8 mouse cellular contexts compared by ENCODE assay signal in the genomic region with DNA sequence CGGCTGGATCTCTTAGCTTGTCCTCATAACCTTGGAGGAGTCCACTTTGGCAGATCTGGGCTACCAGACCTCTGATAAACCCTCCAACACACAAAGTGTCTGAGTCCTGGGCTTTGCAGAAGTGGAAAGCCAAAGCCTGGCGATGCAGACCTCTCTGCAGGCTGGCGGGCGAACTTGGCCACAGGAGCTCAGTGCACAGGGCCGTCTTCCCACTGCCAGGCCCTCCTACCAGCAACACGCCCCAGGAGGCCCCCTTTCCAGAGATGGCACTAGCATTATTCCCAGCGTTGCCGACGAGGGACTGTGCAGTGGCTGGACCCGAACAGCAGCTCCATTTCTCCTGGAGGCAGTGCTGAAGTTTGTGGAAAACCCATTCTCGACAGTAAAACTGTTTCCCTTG. TPM values are rescaled to one million over a fixed set of nuclear protein-coding genes. Genes with fewer than 3 reads are reported as not detected.
A peak's percentile ranks its signal among the peaks of the same experiment; 100 is the strongest.
DNase-seq lines count a peak whose midpoint lies in the region; ATAC-seq and TF ChIP-seq lines count a peak whose summit lies in the region.

No protein-coding gene starts in this region.

- dilution Hi-C loops in CH12.LX (cut with MboI; ENCODE audit: extremely low pct_ligation_motif_present, extremely low pct_unique_long_range_greater_than_20kb, low sequenced_read_pairs) = no loop called here

- H3K36me3 ChIP-seq in CH12.LX (replicated peaks in 1 of 2; ENCODE audit: control insufficient read depth in 1 of 2, insufficient read depth in 1 of 2, low read length in 1 of 2) = peaks cover 8 to 39% of the 10 kb centered on the region in 2 experiments
- H3K36me3 ChIP-seq in embryonic facial prominence, embryonic 14.5 days (ENCODE audit: control insufficient read depth, insufficient read depth, low read length) = peaks cover 38% of the 10 kb centered on the region
- peaks cover 14% of the 10 kb centered on the region for H3K36me3 ChIP-seq in hindbrain, embryonic 13.5 days
- H3K36me3 ChIP-seq in midbrain, embryonic 11.5 days (ENCODE audit: control insufficient read depth, insufficient read depth, low read length) = peaks cover 2% of the 10 kb centered on the region; the same call in 1 of the 2 replicates

- peaks cover 11 to 43% of the 10 kb centered on the region in 2 experiments; a peak in 3 of 4 replicates for H3K4me1 ChIP-seq in CH12.LX (ENCODE audit: control insufficient read depth in 1 of 2, insufficient read depth in 2 of 2)
- peaks cover 25% of the 10 kb centered on the region for H3K4me1 ChIP-seq in embryonic facial prominence, embryonic 14.5 days (ENCODE audit: control insufficient read depth, insufficient read depth, low read length)
- H3K4me1 ChIP-seq in hindbrain, embryonic 13.5 days (replicated peaks) = peaks cover 52% of the 10 kb centered on the region
- H3K4me1 ChIP-seq in midbrain, embryonic 11.5 days (ENCODE audit: control insufficient read depth, insufficient read depth, low read length) = peaks cover 38% of the 10 kb centered on the region

- peak; percentile 93 for DNase-seq in heart, adult 11 months
- DNase-seq in heart, postnatal 25 days (ENCODE audit: low spot score) = no peak
- DNase-seq in CH12.LX (ENCODE audit: extremely low read depth) = no peak
- DNase-seq in embryonic facial prominence, embryonic 14.5 days (ENCODE audit: low spot score) = no peak
- peak; percentile 86 for DNase-seq in midbrain, embryonic 11.5 days (ENCODE audit: low spot score, missing footprints)
- no peak for DNase-seq in yolk sac, embryonic 10.5 days (ENCODE audit: low spot score)
- DNase-seq in spleen, postnatal 14 days (ENCODE audit: low spot score in 2 of 2) = no peak

- TF ChIP-seq POLR2A in CH12.LX (IDR thresholded peaks at IDR 0.05; ENCODE audit: low read depth, low read length) = no peak

- H3K4me3 ChIP-seq in CH12.LX (replicated peaks in 1 of 3; ENCODE audit: low read depth in 2 of 3, low read length in 2 of 3, poor library complexity in 1 of 3) = peak overlapping the region in 1 of 3 experiments; percentile 81
- peak overlapping the region; percentile 90 for H3K4me3 ChIP-seq in embryonic facial prominence, embryonic 14.5 days (ENCODE audit: low read depth, low read length)
- H3K4me3 ChIP-seq in hindbrain, embryonic 13.5 days = peak overlapping the region; percentile 94
- H3K4me3 ChIP-seq in midbrain, embryonic 11.5 days (ENCODE audit: low read depth, low read length) = peak overlapping the region; percentile 89

- WGBS in embryonic facial prominence, embryonic 14.5 days = 25% methylated on average over 11 of the region's 11 CpGs
- 13% methylated on average over 11 of the region's 11 CpGs for WGBS in hindbrain, embryonic 13.5 days
- 46% methylated on average over 11 of the region's 11 CpGs for WGBS in midbrain, embryonic 11.5 days

- no peak for TF ChIP-seq RAD21 in CH12.LX (IDR thresholded peaks at IDR 0.05; ENCODE audit: low read depth, low read length)

- no peak overlapping the region for H3K27ac ChIP-seq in CH12.LX (ENCODE audit: insufficient read depth, low read depth)
- no peak overlapping the region for H3K27ac ChIP-seq in embryonic facial prominence, embryonic 14.5 days (replicated peaks; ENCODE audit: low read depth, low read length)
- H3K27ac ChIP-seq in hindbrain, embryonic 13.5 days = peak overlapping the region; percentile 65
- H3K27ac ChIP-seq in midbrain, embryonic 11.5 days (ENCODE audit: low read depth, low read length) = no peak overlapping the region

- peaks cover 3% of the 10 kb centered on the region for H3K9me3 ChIP-seq in CH12.LX (replicated peaks; ENCODE audit: low read length)
- peaks cover 3% of the 10 kb centered on the region; the same call in 1 of the 2 replicates for H3K9me3 ChIP-seq in embryonic facial prominence, embryonic 14.5 days (ENCODE audit: control insufficient read depth, low read length)
- no peaks in the 10 kb centered on the region for H3K9me3 ChIP-seq in hindbrain, embryonic 13.5 days
- H3K9me3 ChIP-seq in midbrain, embryonic 11.5 days (ENCODE audit: control insufficient read depth, low read length) = no peaks in the 10 kb centered on the region

- peak overlapping the region; percentile 52 for H3K4me2 ChIP-seq in CH12.LX (ENCODE audit: insufficient read depth, low read depth, poor library complexity, severe bottlenecking)
- H3K4me2 ChIP-seq in embryonic facial prominence, embryonic 14.5 days (ENCODE audit: low read depth, low read length) = peak overlapping the region; percentile 73
- H3K4me2 ChIP-seq in hindbrain, embryonic 13.5 days = peak overlapping the region; percentile 97
- H3K4me2 ChIP-seq in midbrain, embryonic 11.5 days = peak overlapping the region; percentile 47

- peaks cover 2% of the 10 kb centered on the region for H3K27me3 ChIP-seq in CH12.LX (replicated peaks)
- no peaks in the 10 kb centered on the region for H3K27me3 ChIP-seq in embryonic facial prominence, embryonic 14.5 days (replicated peaks; ENCODE audit: control insufficient read depth, insufficient read depth, low read length)
- H3K27me3 ChIP-seq in hindbrain, embryonic 13.5 days = no peaks in the 10 kb centered on the region
- H3K27me3 ChIP-seq in midbrain, embryonic 11.5 days (ENCODE audit: control insufficient read depth, insufficient read depth, low read length) = no peaks in the 10 kb centered on the region

- H3K9ac ChIP-seq in CH12.LX (ENCODE audit: insufficient read depth, low read depth) = peak overlapping the region; percentile 9; the same call in 1 of the 2 replicates
- peak overlapping the region; percentile 97 for H3K9ac ChIP-seq in embryonic facial prominence, embryonic 14.5 days (ENCODE audit: low read depth, low read length)
- H3K9ac ChIP-seq in hindbrain, embryonic 13.5 days = peak overlapping the region; percentile 96
- peak overlapping the region; percentile 14; the same call in 1 of the 2 replicates for H3K9ac ChIP-seq in midbrain, embryonic 11.5 days (ENCODE audit: low read length)

- intact Hi-C loops in heart, postnatal 25 days (cut with DNase I) = loop anchor here (2.0 to 5.0 kb wide), 3 partner anchors 115 to 226 kb away; no protein-coding TSS in a partner anchor

- in situ Hi-C loops in CH12.LX (cut with MboI; ENCODE audit: low pct_ligation_motif_present, low pct_unique_long_range_greater_than_20kb, low sequenced_read_pairs) = no loop called here

- no peak for TF ChIP-seq CTCF in CH12.LX (conservative IDR thresholded peaks at IDR 0.05 in 1 of 2, IDR thresholded peaks at IDR 0.05 in 1 of 2; ENCODE audit: low read depth in 2 of 2, low read length in 2 of 2)

- peaks cover 12% of the 10 kb centered on the region for H3K79me2 ChIP-seq in CH12.LX (replicated peaks; ENCODE audit: control insufficient read depth, extremely low read depth, insufficient read depth, poor library complexity, severe bottlenecking)

- ATAC-seq in embryonic facial prominence, embryonic 14.5 days (ENCODE audit: low read depth) = no peak
- no peak for ATAC-seq in hindbrain, embryonic 13.5 days (ENCODE audit: low FRiP score)
- no peak for ATAC-seq in midbrain, embryonic 11.5 days (ENCODE audit: low FRiP score)

- no peak for TF ChIP-seq EP300 in CH12.LX (IDR thresholded peaks at IDR 0.05; ENCODE audit: low read length)

TF ChIP-seq in CH12.LX, 34 proteins besides CTCF, POLR2A, EP300 and RAD21:
- TF ChIP-seq MXI1 (IDR thresholded peaks at IDR 0.05; ENCODE audit: low read depth, low read length) (no peak), KAT2A (IDR thresholded peaks at IDR 0.05; ENCODE audit: insufficient replicate concordance, low read length) (no peak), POLR2AphosphoS2 (IDR thresholded peaks at IDR 0.05; ENCODE audit: low read depth, low read length) (no peak), ETS1 (conservative IDR thresholded peaks at IDR 0.05; ENCODE audit: low read depth, low read length) (no peak), CHD1 (IDR thresholded peaks at IDR 0.05; ENCODE audit: low read depth, low read length) (no peak), JUN (IDR thresholded peaks at IDR 0.05; ENCODE audit: insufficient read depth, low read depth, low read length) (no peak), HCFC1 (IDR thresholded peaks at IDR 0.05; ENCODE audit: low read depth, low read length) (no peak)

RNA-seq across cellular contexts. Expression of gene Ankrd50, which starts 1.9 kb away (rescaled TPM):
- 10 to 100 TPM; 38.7 to 43.6 TPM for total RNA-seq in heart, postnatal 25 days (2021)
- total RNA-seq in CH12.LX (2012; rRNA removed) (11.2 and 24.6 TPM in 2 replicates), CH12.LX (2014; rRNA removed) (9.0 and 14.0 TPM in 2 replicates)
- polyA plus RNA-seq in CH12.LX (2012; ENCODE audit: insufficient read length, low read depth) = 14.6 and 16.4 TPM in 2 replicates
- polyA plus RNA-seq in embryonic facial prominence, embryonic 14.5 days (2014; fragmentation: Nextera tagmentation; extraction: Ambion mirVana) = 32.1 and 33.6 TPM in 2 replicates
- 25.2 and 26.1 TPM in 2 replicates for polyA plus RNA-seq in hindbrain, embryonic 13.5 days (2015; fragmentation: Nextera tagmentation; extraction: Ambion mirVana)
- 28.6 and 31.8 TPM in 2 replicates for polyA plus RNA-seq in midbrain, embryonic 11.5 days (2014; fragmentation: Nextera tagmentation; extraction: Ambion mirVana)

Comparison
In these comparisons a context has a peak if more than half of its experiments do, and no peak if none do; other contexts are left out.
1. DNase-seq: peak in heart, adult 11 months (single experiment) and midbrain, embryonic 11.5 days (single experiment); none in heart, postnatal 25 days (single experiment), CH12.LX (single experiment), embryonic facial prominence, embryonic 14.5 days (single experiment), yolk sac, embryonic 10.5 days (single experiment) and spleen, postnatal 14 days (0 of 2).
2. H3K4me2 ChIP-seq: peak in every context shown above with its lines; median percentile 97 in hindbrain, embryonic 13.5 days; 73 in embryonic facial prominence, embryonic 14.5 days; 52 in CH12.LX; 47 in midbrain, embryonic 11.5 days.
3. H3K9ac ChIP-seq: peak in every context shown above with its lines; median percentile 97 in embryonic facial prominence, embryonic 14.5 days; 96 in hindbrain, embryonic 13.5 days; 14 in midbrain, embryonic 11.5 days; 9 in CH12.LX.